Mouse (Mus musculus): Measurements from ENCODE around the gene Ankrd40. TPM values are rescaled to one million over a fixed set of nuclear protein-coding genes. Genes with fewer than 3 reads are reported as not detected.

The Ankrd40 gene
- total RNA-seq, 2 experiments from 2014 or later, result 125 to 126 TPM

- intact Hi-C loops (cut with DNase I), result no loop called here
Measured at GRCm38 (mm10) chr11:94342114-94342905, 14.5 kb downstream of the Ankrd40 start.

GRCm38 (mm10) chr11:94343955-94344358 is 16.2 kb downstream of the Ankrd40 start:
- TF ChIP-seq CTCF (IDR thresholded peaks at IDR 0.05), result no peak
- Histone ChIP-seq H3K27ac (no peak overlapping the region), H3K4me3 (no peak overlapping the region)
- intact Hi-C loops (cut with DNase I), result no loop called here
- DNase-seq (ENCODE audit: extremely low spot score in 1 of 2, low spot score in 2 of 2), result no peak

More at GRCm38 (mm10) chr11:94342114-94342905, 14.5 kb downstream of the Ankrd40 start:
- Histone ChIP-seq H3K4me3 (no peak overlapping the region), H3K27ac (no peak overlapping the region)
- TF ChIP-seq CTCF (IDR thresholded peaks at IDR 0.05), result no peak
- DNase-seq (ENCODE audit: extremely low spot score in 1 of 2, low spot score in 2 of 2), result no peak

- intact Hi-C loops (cut with DNase I), result no loop called here
- DNase-seq (ENCODE audit: extremely low spot score in 1 of 2, low spot score in 2 of 2), result no peak
- Histone ChIP-seq H3K4me3 (no peak overlapping the region), H3K27ac (no peak overlapping the region)
- no peak for TF ChIP-seq CTCF (IDR thresholded peaks at IDR 0.05)
Measured at GRCm38 (mm10) chr11:94344470-94344869, 16.7 kb downstream of the Ankrd40 start.

GRCm38 (mm10) chr11:94345926-94346325 is 18.1 kb downstream of the Ankrd40 start:
- DNase-seq (ENCODE audit: extremely low spot score in 1 of 2, low spot score in 2 of 2), result no peak
- intact Hi-C loops (cut with DNase I), result no loop called here
- TF ChIP-seq CTCF (IDR thresholded peaks at IDR 0.05), result no peak
- no peak overlapping the region for H3K4me3 ChIP-seq
- no peak overlapping the region for H3K27ac ChIP-seq

GRCm38 (mm10) chr11:94346611-94347010 is 18.8 kb downstream of the Ankrd40 start:
- no peak for DNase-seq (ENCODE audit: extremely low spot score in 1 of 2, low spot score in 2 of 2)
- H3K27ac ChIP-seq, result no peak overlapping the region
- intact Hi-C loops (cut with DNase I), result no loop called here
- H3K4me3 ChIP-seq, result no peak overlapping the region
- TF ChIP-seq CTCF (IDR thresholded peaks at IDR 0.05), result no peak

GRCm38 (mm10) chr11:94347063-94347575 is 19.3 kb downstream of the Ankrd40 start:
- DNase-seq (ENCODE audit: extremely low spot score in 1 of 2, low spot score in 2 of 2), result no peak
- intact Hi-C loops (cut with DNase I), result no loop called here
- H3K27ac ChIP-seq, result no peak overlapping the region
- no peak for TF ChIP-seq CTCF (IDR thresholded peaks at IDR 0.05)
- H3K4me3 ChIP-seq, result no peak overlapping the region

GRCm38 (mm10) chr11:94349839-94350238 is 22.0 kb downstream of the Ankrd40 start:
- TF ChIP-seq CTCF (IDR thresholded peaks at IDR 0.05), result no peak; the same call in none of the 2 replicates
- no peak for DNase-seq (ENCODE audit: extremely low spot score in 1 of 2, low spot score in 2 of 2)
- Histone ChIP-seq H3K4me3 (no peak overlapping the region), H3K27ac (no peak overlapping the region)
- intact Hi-C loops (cut with DNase I), result no loop called here

- DNase-seq (ENCODE audit: extremely low spot score in 1 of 2, low spot score in 2 of 2), result no peak
- no peak for TF ChIP-seq CTCF (IDR thresholded peaks at IDR 0.05)
- intact Hi-C loops (cut with DNase I), result no loop called here
- no peak overlapping the region for H3K4me3 ChIP-seq
- no peak overlapping the region for H3K27ac ChIP-seq
Measured at GRCm38 (mm10) chr11:94350337-94350736, 22.5 kb downstream of the Ankrd40 start.

- no peak for TF ChIP-seq CTCF (IDR thresholded peaks at IDR 0.05)
- no peak for DNase-seq (ENCODE audit: extremely low spot score in 1 of 2, low spot score in 2 of 2)
- intact Hi-C loops (cut with DNase I), result no loop called here
- Histone ChIP-seq H3K4me3 (no peak overlapping the region), H3K27ac (no peak overlapping the region)
Measured at GRCm38 (mm10) chr11:94351094-94351493, 23.3 kb downstream of the Ankrd40 start.

- DNase-seq (ENCODE audit: extremely low spot score in 1 of 2, low spot score in 2 of 2), result no peak
- intact Hi-C loops (cut with DNase I), result no loop called here
- no peak overlapping the region for H3K4me3 ChIP-seq
- H3K27ac ChIP-seq, result no peak overlapping the region
- no peak for TF ChIP-seq CTCF (IDR thresholded peaks at IDR 0.05)
Measured at GRCm38 (mm10) chr11:94355521-94356217, 27.9 kb downstream of the Ankrd40 start.

GRCm38 (mm10) chr11:94359168-94359567 is 31.4 kb downstream of the Ankrd40 start:
- TF ChIP-seq CTCF (IDR thresholded peaks at IDR 0.05), result no peak
- H3K4me3 ChIP-seq, result no peak overlapping the region
- DNase-seq (ENCODE audit: extremely low spot score in 1 of 2, low spot score in 2 of 2), result no peak
- no peak overlapping the region for H3K27ac ChIP-seq
- intact Hi-C loops (cut with DNase I), result no loop called here

GRCm38 (mm10) chr11:94361166-94361870 is 33.5 kb downstream of the Ankrd40 start:
- H3K4me3 ChIP-seq, result no peak overlapping the region
- no peak for DNase-seq (ENCODE audit: extremely low spot score in 1 of 2, low spot score in 2 of 2)
- H3K27ac ChIP-seq, result no peak overlapping the region
- intact Hi-C loops (cut with DNase I), result no loop called here
- TF ChIP-seq CTCF (IDR thresholded peaks at IDR 0.05), result no peak
